Mouse (Mus musculus) kidney, postnatal 0 days (tissue): ENCODE data around the gene Abhd15. TPM values are rescaled to one million over a fixed set of nuclear protein-coding genes. Genes with fewer than 3 reads are reported as not detected.

Source experiments
- ATAC-seq: fragments of 200-750 bp; cut with Nextera tagmentation; replicated peaks from 2 replicates; pipeline ENCODE4 v1.8.0; 2017; ENCODE audit warnings: low read depth, moderate number of reproducible peaks, moderate TSS enrichment, moderate library complexity; ENCODE audit not compliant: low FRiP score
- DNase-seq: peaks from one replicate; pipeline ENCODE4 v3.0.0-alpha.2; 2016; ENCODE audit warnings: low spot score
- H3K27ac ChIP-seq: fragments of 300-500 bp; sonication (generic); 2 replicates; pipeline ENCODE4 v1.5.1; 2014; ENCODE audit warnings: mild to moderate bottlenecking
- H3K27me3 ChIP-seq: fragments of 300-500 bp; sonication (generic); 2 replicates; pipeline ENCODE4 v1.6.1; 2014; ENCODE audit warnings: low read length, mixed read lengths; ENCODE audit not compliant: insufficient read depth
- H3K36me3 ChIP-seq: fragments of 300-500 bp; sonication (generic); 2 replicates; pipeline ENCODE4 v1.6.1; 2014; ENCODE audit warnings: low read length, mixed read lengths; ENCODE audit not compliant: insufficient read depth
- H3K4me1 ChIP-seq: fragments of 300-500 bp; sonication (generic); replicated peaks from 2 replicates; pipeline ENCODE4 v1.6.1; 2014; ENCODE audit warnings: antibody characterized with exemption, low read length, mixed read lengths; ENCODE audit not compliant: insufficient read depth
- H3K4me2 ChIP-seq: fragments of 300-500 bp; sonication (generic); 2 replicates; pipeline ENCODE4 v1.6.1; 2014; ENCODE audit warnings: mild to moderate bottlenecking, low read length, moderate library complexity, mixed read lengths
- H3K4me3 ChIP-seq: fragments of 300-500 bp; sonication (generic); replicated peaks from 2 replicates; pipeline ENCODE4 v1.5.1; 2014; ENCODE audit warnings: low read depth, low read length
- H3K9ac ChIP-seq: fragments of 300-500 bp; sonication (generic); 2 replicates; pipeline ENCODE4 v1.6.1; 2014; ENCODE audit warnings: low read depth, low read length
- H3K9me3 ChIP-seq: fragments of 300-500 bp; sonication (generic); replicated peaks from 2 replicates; pipeline ENCODE4 v1.6.1; 2016; ENCODE audit warnings: low read length, inconsistent platforms, mixed read lengths
- CTCF ChIP-seq: IDR thresholded peaks from 2 replicates; pipeline ENCODE4 v1.5.1; 2016; ENCODE audit warnings: antibody characterized with exemption, low read depth, mild to moderate bottlenecking, moderate library complexity
- WGBS: fragments of 180-500 bp; shearing (Covaris S2); extraction: QIAGEN DNeasy Blood & Tissue Kit; methylation state at CpG from one replicate; pipeline ENCODE4 v1.1.7; 2014; 5-methylcytosine and 5-hydroxymethylcytosine counted together
- polyA plus RNA-seq: library from polyadenylated mRNA; unstranded; fragments of >200 nt; fragmentation: Nextera tagmentation; extraction: Ambion mirVana; gene quantifications from 2 replicates; pipeline ENCODE4 v1.2.1, GENCODE M21; 2015

The Abhd15 gene
- polyA plus RNA-seq, 1 experiment from 2014 or later, result 1.9 TPM

GRCm38 (mm10) chr11:77486798-77487197, 28.1 kb upstream of the Abhd15 start:
- Histone ChIP-seq H3K36me3 (no peaks in the 10 kb centered on the region), H3K4me3 (no peak overlapping the region), H3K4me1 (peaks cover 20% of the 10 kb centered on the region), H3K27ac (no peak overlapping the region), H3K9ac (no peak overlapping the region), H3K9me3 (no peaks in the 10 kb centered on the region), H3K4me2 (no peak overlapping the region), H3K27me3 (no peaks in the 10 kb centered on the region)
- DNase-seq (no peak), ATAC-seq (no peak)
- WGBS, result 75% methylated on average over 5 of the region's 5 CpGs
- TF ChIP-seq CTCF, result no peak

- Histone ChIP-seq H3K27ac (no peak overlapping the region), H3K9ac (peak overlapping the region; percentile 75), H3K4me2 (peak overlapping the region; percentile 100), H3K4me3 (peak overlapping the region; percentile 85), H3K27me3 (no peaks in the 10 kb centered on the region), H3K9me3 (no peaks in the 10 kb centered on the region), H3K4me1 (peaks cover 28% of the 10 kb centered on the region), H3K36me3 (no peaks in the 10 kb centered on the region)
- TF ChIP-seq CTCF, result no peak
- ATAC-seq (no peak), DNase-seq (no peak)
- 4% methylated on average over 54 of the region's 55 CpGs for WGBS
Observed at GRCm38 (mm10) chr11:77488771-77489581, 25.9 kb upstream of the Abhd15 start.

GRCm38 (mm10) chr11:77489591-77490235, 25.2 kb upstream of the Abhd15 start, which contains the start of gene Ankrd13b:
Ankrd13b (minus strand) TSS chr11:77489678.
- H3K27me3 ChIP-seq, result no peaks in the 10 kb centered on the region
- peak within 1 kb of the TSS; percentile 75 for H3K9ac ChIP-seq
- H3K4me1 ChIP-seq, result peaks cover 35% of the 10 kb centered on the region
- WGBS, result under 1% methylated on average over 66 of the region's 87 CpGs
- H3K9me3 ChIP-seq, result no peaks in the 10 kb centered on the region
- ATAC-seq, result peak; percentile 19; the same call in 1 of the 2 replicates
- DNase-seq, result peak; percentile 87
- H3K36me3 ChIP-seq, result no peaks in the 10 kb centered on the region
- peak within 1 kb of the TSS; percentile 100 for H3K4me2 ChIP-seq
- no peak within 1 kb of the TSS for H3K27ac ChIP-seq
- no peak for TF ChIP-seq CTCF
- peak within 1 kb of the TSS; percentile 85 for H3K4me3 ChIP-seq

GRCm38 (mm10) chr11:77490451-77490850, 24.5 kb upstream of the Abhd15 start:
- DNase-seq (no peak), ATAC-seq (no peak)
- Histone ChIP-seq H3K9me3 (no peaks in the 10 kb centered on the region), H3K4me3 (0 out of 2 replicates have a peak overlapping the region, but pooled peaks have one; percentile 85), H3K9ac (no peak overlapping the region), H3K27ac (no peak overlapping the region), H3K36me3 (no peaks in the 10 kb centered on the region), H3K27me3 (no peaks in the 10 kb centered on the region), H3K4me2 (peak overlapping the region; percentile 100), H3K4me1 (peaks cover 42% of the 10 kb centered on the region)
- no peak for TF ChIP-seq CTCF
- WGBS, result 60% methylated on average over 6 of the region's 6 CpGs

- Histone ChIP-seq H3K9ac (no peak overlapping the region; the same call in 1 of the 2 replicates), H3K27ac (peak overlapping the region; percentile 95), H3K36me3 (no peaks in the 10 kb centered on the region), H3K4me2 (peak overlapping the region; percentile 95), H3K9me3 (no peaks in the 10 kb centered on the region), H3K4me1 (peaks cover 43% of the 10 kb centered on the region), H3K27me3 (no peaks in the 10 kb centered on the region), H3K4me3 (peak overlapping the region; percentile 91)
- 0% methylated on average over 13 of the region's 13 CpGs for WGBS
- peak; percentile 48 for ATAC-seq
- peak; percentile 99 for TF ChIP-seq CTCF
- DNase-seq, result peak; percentile 96
Observed at GRCm38 (mm10) chr11:77491123-77491501, 23.8 kb upstream of the Abhd15 start.

GRCm38 (mm10) chr11:77491502-77492291, 23.2 kb upstream of the Abhd15 start:
- peak overlapping the region; percentile 91 for H3K4me3 ChIP-seq
- H3K27ac ChIP-seq, result peak overlapping the region; percentile 95
- no peaks in the 10 kb centered on the region for H3K9me3 ChIP-seq
- H3K36me3 ChIP-seq, result no peaks in the 10 kb centered on the region
- no peaks in the 10 kb centered on the region for H3K27me3 ChIP-seq
- ATAC-seq (no peak; the same call in 1 of the 2 replicates), DNase-seq (peak; percentile 88)
- H3K4me1 ChIP-seq, result peaks cover 43% of the 10 kb centered on the region
- TF ChIP-seq CTCF, result no peak
- H3K4me2 ChIP-seq, result peak overlapping the region; percentile 95
- peak overlapping the region; percentile 20; the same call in 1 of the 2 replicates for H3K9ac ChIP-seq
- under 1% methylated on average over 23 of the region's 23 CpGs for WGBS
